Mouse (Mus musculus): ENCODE results near the gene 3110082I17Rik. TPM values are rescaled to one million over a fixed set of nuclear protein-coding genes. Genes with fewer than 3 reads are reported as not detected.

Gene 3110082I17Rik
- total RNA-seq, 2 experiments from 2014 or later = 17.1 to 18.1 TPM

- Histone ChIP-seq H3K4me3 (no peak overlapping the region), H3K27ac (peak overlapping the region; percentile 46; the same call in 1 of the 2 replicates)
- DNase-seq (ENCODE audit: low spot score in 2 of 2) = no peak
- TF ChIP-seq CTCF (conservative IDR thresholded peaks at IDR 0.05) = peak; percentile 64
These were observed 15.1 kb downstream of the 3110082I17Rik start for GRCm38 (mm10) chr5:139445258-139445657.

- TF ChIP-seq CTCF (conservative IDR thresholded peaks at IDR 0.05) = no peak
- Histone ChIP-seq H3K4me3 (no peak overlapping the region), H3K27ac (peak overlapping the region; percentile 92)
- no peak for DNase-seq (ENCODE audit: low spot score in 2 of 2)
These were observed 17.4 kb downstream of the 3110082I17Rik start for GRCm38 (mm10) chr5:139442962-139443361.

GRCm38 (mm10) chr5:139442428-139442827 is 17.9 kb downstream of the 3110082I17Rik start:
- Histone ChIP-seq H3K4me3 (no peak overlapping the region), H3K27ac (peak overlapping the region; percentile 92)
- DNase-seq (ENCODE audit: low spot score in 2 of 2) = no peak
- 0 out of 2 replicates have a peak, but pooled peaks have one; percentile 13 for TF ChIP-seq CTCF (conservative IDR thresholded peaks at IDR 0.05)

GRCm38 (mm10) chr5:139441726-139442018 is 18.7 kb downstream of the 3110082I17Rik start:
- TF ChIP-seq CTCF (conservative IDR thresholded peaks at IDR 0.05) = no peak
- Histone ChIP-seq H3K27ac (peak overlapping the region; percentile 92), H3K4me3 (no peak overlapping the region)
- DNase-seq (ENCODE audit: low spot score in 2 of 2) = no peak

GRCm38 (mm10) chr5:139440926-139441725 is 19.2 kb downstream of the 3110082I17Rik start:
- no peak for TF ChIP-seq CTCF (conservative IDR thresholded peaks at IDR 0.05)
- no peak for DNase-seq (ENCODE audit: low spot score in 2 of 2)
- Histone ChIP-seq H3K4me3 (no peak overlapping the region), H3K27ac (peak overlapping the region; percentile 92)

GRCm38 (mm10) chr5:139440451-139440850 is 19.9 kb downstream of the 3110082I17Rik start:
- H3K4me3 ChIP-seq = no peak overlapping the region
- peak overlapping the region; percentile 92 for H3K27ac ChIP-seq
- peak; percentile 50 to 54 for DNase-seq (ENCODE audit: low spot score in 2 of 2)
- no peak for TF ChIP-seq CTCF (conservative IDR thresholded peaks at IDR 0.05)

- Histone ChIP-seq H3K4me3 (no peak overlapping the region), H3K27ac (peak overlapping the region; percentile 83)
- no peak for TF ChIP-seq CTCF (conservative IDR thresholded peaks at IDR 0.05)
- DNase-seq (ENCODE audit: low spot score in 2 of 2) = no peak
These were observed 21.9 kb downstream of the 3110082I17Rik start for GRCm38 (mm10) chr5:139438440-139438839.

- no peak for DNase-seq (ENCODE audit: low spot score in 2 of 2)
- Histone ChIP-seq H3K27ac (peak overlapping the region; percentile 83), H3K4me3 (no peak overlapping the region)
- TF ChIP-seq CTCF (conservative IDR thresholded peaks at IDR 0.05) = no peak
These were observed 22.6 kb downstream of the 3110082I17Rik start for GRCm38 (mm10) chr5:139437769-139438168.

GRCm38 (mm10) chr5:139434940-139435339 is 25.4 kb downstream of the 3110082I17Rik start:
- Histone ChIP-seq H3K27ac (peak overlapping the region; percentile 95), H3K4me3 (no peak overlapping the region)
- no peak for TF ChIP-seq CTCF (conservative IDR thresholded peaks at IDR 0.05)
- DNase-seq (ENCODE audit: low spot score in 2 of 2) = peak; percentile 68 to 86

- no peak for TF ChIP-seq CTCF (conservative IDR thresholded peaks at IDR 0.05)
- no peak for DNase-seq (ENCODE audit: low spot score in 2 of 2)
- peak overlapping the region; percentile 95 for H3K27ac ChIP-seq
- H3K4me3 ChIP-seq = no peak overlapping the region
These were observed 26.3 kb downstream of the 3110082I17Rik start for GRCm38 (mm10) chr5:139433842-139434568.

- DNase-seq (ENCODE audit: low spot score in 2 of 2) = no peak
- H3K4me3 ChIP-seq = no peak overlapping the region
- H3K27ac ChIP-seq = peak overlapping the region; percentile 95
- no peak for TF ChIP-seq CTCF (conservative IDR thresholded peaks at IDR 0.05)
These were observed 27.4 kb downstream of the 3110082I17Rik start for GRCm38 (mm10) chr5:139432747-139433508.

GRCm38 (mm10) chr5:139432333-139432732 is 28.0 kb downstream of the 3110082I17Rik start:
- H3K4me3 ChIP-seq = no peak overlapping the region
- no peak for DNase-seq (ENCODE audit: low spot score in 2 of 2)
- H3K27ac ChIP-seq = peak overlapping the region; percentile 92
- no peak for TF ChIP-seq CTCF (conservative IDR thresholded peaks at IDR 0.05)
